Mouse (Mus musculus) liver, embryonic 13.5 days (tissue): ENCODE results near the gene Map3k20. TPM values are rescaled to one million over a fixed set of nuclear protein-coding genes. Genes with fewer than 3 reads are reported as not detected.

Source experiments
- ATAC-seq: fragments of 200-750 bp; cut with Nextera tagmentation; 2 replicates; pipeline ENCODE4 v1.8.0; 2017; ENCODE audit warnings: low read depth, mild to moderate bottlenecking, moderate number of reproducible peaks, moderate library complexity
- DNase-seq: peaks from one replicate; pipeline ENCODE4 v3.0.0; 2022
- H3K27ac ChIP-seq: fragments of 300-500 bp; sonication (generic); 2 replicates; pipeline ENCODE4 v1.5.1; 2015; ENCODE audit warnings: moderate library complexity, mild to moderate bottlenecking, inconsistent platforms
- H3K27me3 ChIP-seq: fragments of 300-500 bp; sonication (generic); 2 replicates; pipeline ENCODE4 v1.6.1; 2015; ENCODE audit warnings: mild to moderate bottlenecking, inconsistent platforms
- H3K36me3 ChIP-seq: fragments of 300-500 bp; sonication (generic); 2 replicates; pipeline ENCODE4 v1.6.1; 2015; ENCODE audit warnings: mild to moderate bottlenecking, inconsistent platforms
- H3K4me1 ChIP-seq: fragments of 300-500 bp; sonication (generic); replicated peaks from 2 replicates; pipeline ENCODE4 v1.6.1; 2015; ENCODE audit warnings: inconsistent platforms
- H3K4me2 ChIP-seq: fragments of 300-500 bp; sonication (generic); 2 replicates; pipeline ENCODE4 v1.6.1; 2015; ENCODE audit warnings: inconsistent platforms, mild to moderate bottlenecking, moderate library complexity
- H3K4me3 ChIP-seq: fragments of 300-500 bp; sonication (generic); replicated peaks from 2 replicates; pipeline ENCODE4 v1.5.1; 2015; ENCODE audit warnings: mild to moderate bottlenecking, inconsistent platforms
- H3K9ac ChIP-seq: fragments of 300-500 bp; sonication (generic); 2 replicates; pipeline ENCODE4 v1.6.1; 2015; ENCODE audit warnings: mild to moderate bottlenecking, inconsistent platforms
- H3K9me3 ChIP-seq: fragments of 300-500 bp; sonication (generic); replicated peaks from 2 replicates; pipeline ENCODE4 v1.6.1; 2016; ENCODE audit warnings: inconsistent platforms
- WGBS: fragments of 180-500 bp; shearing (Covaris S2); methylation state at CpG from one replicate; pipeline ENCODE4 v1.1.7; 2015; ENCODE audit not compliant: insufficient replicate concordance; 5-methylcytosine and 5-hydroxymethylcytosine counted together
- polyA plus RNA-seq: library from polyadenylated mRNA; unstranded; fragments of >200 nt; fragmentation: Nextera tagmentation; extraction: Ambion mirVana; gene quantifications from 2 replicates; pipeline ENCODE4 v1.2.1, GENCODE M21; 2015

The Map3k20 gene
- polyA plus RNA-seq, 1 experiment from 2014 or later: 6.8 TPM

- H3K27ac ChIP-seq: no peak overlapping the region
- no peak for DNase-seq
- WGBS: 75% methylated on average over 3 of the region's 3 CpGs
- no peaks in the 10 kb centered on the region for H3K9me3 ChIP-seq
- 0 out of 2 replicates have a peak, but pooled peaks cover 5% of the 10 kb centered on the region for H3K36me3 ChIP-seq
- H3K27me3 ChIP-seq: no peaks in the 10 kb centered on the region
- no peak overlapping the region for H3K4me2 ChIP-seq
- no peak for ATAC-seq
- no peaks in the 10 kb centered on the region for H3K4me1 ChIP-seq
- H3K9ac ChIP-seq: no peak overlapping the region
- no peak overlapping the region for H3K4me3 ChIP-seq
These were observed 76.1 kb downstream of the Map3k20 start for GRCm38 (mm10) chr2:72361572-72361971.

- no peaks in the 10 kb centered on the region for H3K27me3 ChIP-seq
- H3K4me3 ChIP-seq: no peak overlapping the region
- H3K4me1 ChIP-seq: no peaks in the 10 kb centered on the region
- H3K4me2 ChIP-seq: no peak overlapping the region
- no peak overlapping the region for H3K27ac ChIP-seq
- H3K9me3 ChIP-seq: no peaks in the 10 kb centered on the region
- ATAC-seq (no peak), DNase-seq (no peak)
- 88% methylated on average over 1 of the region's 1 CpGs for WGBS
- H3K36me3 ChIP-seq: 0 out of 2 replicates have a peak, but pooled peaks cover 5% of the 10 kb centered on the region
- H3K9ac ChIP-seq: no peak overlapping the region
These were observed 78.0 kb downstream of the Map3k20 start for GRCm38 (mm10) chr2:72363449-72363848.

GRCm38 (mm10) chr2:72365930-72366329 is 80.5 kb downstream of the Map3k20 start:
- no peaks in the 10 kb centered on the region for H3K9me3 ChIP-seq
- no peak for DNase-seq

GRCm38 (mm10) chr2:72366503-72366902 is 81.1 kb downstream of the Map3k20 start:
- H3K36me3 ChIP-seq: 0 out of 2 replicates have a peak, but pooled peaks cover 5% of the 10 kb centered on the region
- H3K4me1 ChIP-seq: peaks cover 8% of the 10 kb centered on the region
- no peak overlapping the region for H3K4me3 ChIP-seq
- 43% methylated on average over 5 of the region's 5 CpGs for WGBS
- no peaks in the 10 kb centered on the region for H3K27me3 ChIP-seq
- ATAC-seq: no peak
- no peak overlapping the region for H3K4me2 ChIP-seq
- no peak for DNase-seq
- H3K9ac ChIP-seq: no peak overlapping the region
- H3K9me3 ChIP-seq: no peaks in the 10 kb centered on the region
- no peak overlapping the region for H3K27ac ChIP-seq

More at GRCm38 (mm10) chr2:72365930-72366329, 80.5 kb downstream of the Map3k20 start:
- Histone ChIP-seq H3K4me3 (no peak overlapping the region), H3K9ac (no peak overlapping the region), H3K4me1 (peaks cover 8% of the 10 kb centered on the region), H3K36me3 (0 out of 2 replicates have a peak, but pooled peaks cover 5% of the 10 kb centered on the region), H3K4me2 (no peak overlapping the region), H3K27me3 (no peaks in the 10 kb centered on the region), H3K27ac (no peak overlapping the region)
- no peak for ATAC-seq
- 62% methylated on average over 7 of the region's 7 CpGs for whole genome bisulfite sequencing

- no peak overlapping the region for H3K4me2 ChIP-seq
- WGBS: 87% methylated on average over 5 of the region's 5 CpGs
- no peak for ATAC-seq
These were observed 82.4 kb downstream of the Map3k20 start for GRCm38 (mm10) chr2:72367850-72368249.

GRCm38 (mm10) chr2:72369140-72369600 is 83.7 kb downstream of the Map3k20 start:
- no peak overlapping the region for H3K9ac ChIP-seq
- no peaks in the 10 kb centered on the region for H3K27me3 ChIP-seq
- peak overlapping the region; percentile 34 for H3K4me2 ChIP-seq
- H3K36me3 ChIP-seq: peaks cover 13% of the 10 kb centered on the region; the same call in 1 of the 2 replicates
- ATAC-seq (no peak), DNase-seq (no peak)
- peaks cover 8% of the 10 kb centered on the region for H3K4me1 ChIP-seq
- no peak overlapping the region for H3K4me3 ChIP-seq
- WGBS: 10% methylated on average over 6 of the region's 6 CpGs
- no peaks in the 10 kb centered on the region for H3K9me3 ChIP-seq
- H3K27ac ChIP-seq: 0 out of 2 replicates have a peak overlapping the region, but pooled peaks have one; percentile 55

More at GRCm38 (mm10) chr2:72367850-72368249, 82.4 kb downstream of the Map3k20 start:
- Histone ChIP-seq H3K4me1 (peaks cover 8% of the 10 kb centered on the region), H3K4me3 (no peak overlapping the region), H3K9ac (no peak overlapping the region), H3K36me3 (0 out of 2 replicates have a peak, but pooled peaks cover 12% of the 10 kb centered on the region), H3K27me3 (no peaks in the 10 kb centered on the region), H3K9me3 (no peaks in the 10 kb centered on the region), H3K27ac (no peak overlapping the region)
- no peak for DNase-seq

GRCm38 (mm10) chr2:72372136-72372535 is 86.7 kb downstream of the Map3k20 start:
- no peaks in the 10 kb centered on the region for H3K9me3 ChIP-seq
- peaks cover 8% of the 10 kb centered on the region for H3K4me1 ChIP-seq
- no peak overlapping the region for H3K4me3 ChIP-seq
- WGBS: 78% methylated on average over 13 of the region's 13 CpGs
- no peak for ATAC-seq
- peaks cover 17% of the 10 kb centered on the region; the same call in 1 of the 2 replicates for H3K36me3 ChIP-seq
- H3K27ac ChIP-seq: no peak overlapping the region
- DNase-seq: no peak
- no peak overlapping the region for H3K4me2 ChIP-seq
- no peak overlapping the region for H3K9ac ChIP-seq
- H3K27me3 ChIP-seq: no peaks in the 10 kb centered on the region

- H3K4me2 ChIP-seq: no peak overlapping the region
- H3K27me3 ChIP-seq: no peaks in the 10 kb centered on the region
- no peak overlapping the region for H3K27ac ChIP-seq
- WGBS: 72% methylated on average over 3 of the region's 3 CpGs
- no peak overlapping the region for H3K4me3 ChIP-seq
- H3K9ac ChIP-seq: no peak overlapping the region
- ATAC-seq (no peak), DNase-seq (no peak)
- peaks cover 21% of the 10 kb centered on the region for H3K36me3 ChIP-seq
- peaks cover 3% of the 10 kb centered on the region for H3K4me1 ChIP-seq
- no peaks in the 10 kb centered on the region for H3K9me3 ChIP-seq
These were observed 88.6 kb downstream of the Map3k20 start for GRCm38 (mm10) chr2:72374076-72374475.

GRCm38 (mm10) chr2:72375877-72376276 is 90.4 kb downstream of the Map3k20 start:
- no peak for ATAC-seq

GRCm38 (mm10) chr2:72376946-72377345 is 91.5 kb downstream of the Map3k20 start:
- no peak overlapping the region for H3K4me2 ChIP-seq
- no peak overlapping the region for H3K4me3 ChIP-seq
- H3K36me3 ChIP-seq: peaks cover 32% of the 10 kb centered on the region
- no peak for DNase-seq
- H3K4me1 ChIP-seq: no peaks in the 10 kb centered on the region
- no peak overlapping the region for H3K27ac ChIP-seq
- H3K27me3 ChIP-seq: no peaks in the 10 kb centered on the region
- H3K9ac ChIP-seq: no peak overlapping the region
- H3K9me3 ChIP-seq: no peaks in the 10 kb centered on the region
- ATAC-seq: no peak
- 92% methylated on average over 5 of the region's 5 CpGs for WGBS

More at GRCm38 (mm10) chr2:72375877-72376276, 90.4 kb downstream of the Map3k20 start:
- Histone ChIP-seq H3K9ac (no peak overlapping the region), H3K9me3 (no peaks in the 10 kb centered on the region), H3K4me2 (no peak overlapping the region), H3K36me3 (peaks cover 35% of the 10 kb centered on the region), H3K27me3 (no peaks in the 10 kb centered on the region), H3K4me3 (no peak overlapping the region), H3K27ac (no peak overlapping the region), H3K4me1 (no peaks in the 10 kb centered on the region)
- DNase-seq: no peak
- 78% methylated on average over 3 of the region's 3 CpGs for WGBS

GRCm38 (mm10) chr2:72379425-72379824 is 94.0 kb downstream of the Map3k20 start:
- Histone ChIP-seq H3K36me3 (peaks cover 24% of the 10 kb centered on the region), H3K4me1 (no peaks in the 10 kb centered on the region), H3K9me3 (no peaks in the 10 kb centered on the region), H3K27ac (no peak overlapping the region), H3K4me2 (no peak overlapping the region), H3K27me3 (no peaks in the 10 kb centered on the region), H3K4me3 (no peak overlapping the region), H3K9ac (no peak overlapping the region)
- DNase-seq (no peak), ATAC-seq (no peak)
- WGBS: 53% methylated on average over 11 of the region's 11 CpGs

- WGBS: 84% methylated on average over 6 of the region's 6 CpGs
- Histone ChIP-seq H3K27ac (no peak overlapping the region), H3K9ac (no peak overlapping the region), H3K4me1 (no peaks in the 10 kb centered on the region), H3K4me3 (no peak overlapping the region), H3K27me3 (no peaks in the 10 kb centered on the region), H3K36me3 (peaks cover 18% of the 10 kb centered on the region), H3K9me3 (no peaks in the 10 kb centered on the region), H3K4me2 (no peak overlapping the region)
- no peak for DNase-seq
- no peak for ATAC-seq
These were observed 97.2 kb downstream of the Map3k20 start for GRCm38 (mm10) chr2:72382662-72383061.
